Mouse (Mus musculus) neural tube, embryonic 12.5 days (tissue): Measurements from ENCODE around the gene Ssbp4. TPM values are rescaled to one million over a fixed set of nuclear protein-coding genes. Genes with fewer than 3 reads are reported as not detected.

Experiments used
- ATAC-seq: fragments of 200-750 bp; cut with Nextera tagmentation; 2 replicates; pipeline ENCODE4 v1.8.0; 2017; ENCODE audit warnings: low read depth, mild to moderate bottlenecking, moderate TSS enrichment, moderate library complexity; ENCODE audit not compliant: low FRiP score
- H3K27ac ChIP-seq: fragments of 300-500 bp; sonication (generic); 2 replicates; pipeline ENCODE4 v1.5.1; 2016
- H3K27me3 ChIP-seq: fragments of 300-500 bp; sonication (generic); replicated peaks from 2 replicates; pipeline ENCODE4 v1.6.1; 2016; ENCODE audit warnings: mild to moderate bottlenecking
- H3K36me3 ChIP-seq: fragments of 300-500 bp; sonication (generic); 2 replicates; pipeline ENCODE4 v1.6.1; 2016; ENCODE audit warnings: mild to moderate bottlenecking
- H3K4me1 ChIP-seq: fragments of 300-500 bp; sonication (generic); 2 replicates; pipeline ENCODE4 v1.6.1; 2016
- H3K4me2 ChIP-seq: fragments of 300-500 bp; sonication (generic); replicated peaks from 2 replicates; pipeline ENCODE4 v1.6.1; 2016; ENCODE audit warnings: mild to moderate bottlenecking
- H3K4me3 ChIP-seq: fragments of 300-500 bp; sonication (generic); 2 replicates; pipeline ENCODE4 v1.5.1; 2016
- H3K9ac ChIP-seq: fragments of 300-500 bp; sonication (generic); 2 replicates; pipeline ENCODE4 v1.6.1; 2016; ENCODE audit warnings: mild to moderate bottlenecking
- H3K9me3 ChIP-seq: fragments of 300-500 bp; sonication (generic); 2 replicates; pipeline ENCODE4 v1.6.1; 2016; ENCODE audit warnings: mild to moderate bottlenecking
- WGBS: fragments of 180-500 bp; shearing (Covaris S2); methylation state at CpG from one replicate; pipeline ENCODE4 v1.1.7; 2016; 5-methylcytosine and 5-hydroxymethylcytosine counted together
- polyA plus RNA-seq: library from polyadenylated mRNA; unstranded; fragments of >200 nt; fragmentation: Nextera tagmentation; extraction: Ambion mirVana; gene quantifications from 2 replicates; pipeline ENCODE4 v1.2.1, GENCODE M21; 2016

The Ssbp4 gene
- polyA plus RNA-seq, 1 experiment from 2014 or later: 144 TPM

DNA sequence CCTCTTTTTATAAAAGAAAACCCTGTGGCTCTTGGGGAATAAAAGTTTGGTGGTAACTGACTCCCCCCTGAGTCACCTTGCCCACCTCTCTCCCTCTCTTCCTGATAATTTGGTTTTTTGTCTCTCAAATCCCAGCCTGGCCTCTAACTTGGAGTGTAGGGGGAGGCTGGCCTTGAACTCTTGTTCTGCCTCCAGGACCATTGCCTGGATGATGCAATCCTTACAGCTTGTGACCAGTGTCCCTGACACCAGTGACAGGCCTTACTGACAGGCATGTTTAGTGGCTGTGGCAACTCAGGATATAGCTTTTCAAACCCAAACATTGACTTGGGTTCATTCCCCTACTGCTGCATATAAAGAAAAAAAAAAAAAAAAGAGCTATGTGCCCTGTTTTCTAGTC lies 38.1 kb upstream of the Ssbp4 start:
- peaks cover 23% of the 10 kb centered on the region for H3K36me3 ChIP-seq
- H3K27me3 ChIP-seq: no peaks in the 10 kb centered on the region
- no peaks in the 10 kb centered on the region for H3K9me3 ChIP-seq
- H3K4me1 ChIP-seq: peaks cover 62% of the 10 kb centered on the region
- H3K4me3 ChIP-seq: no peak overlapping the region
- H3K4me2 ChIP-seq: no peak overlapping the region
- 0 out of 2 replicates have a peak overlapping the region, but pooled peaks have one; percentile 3 for H3K27ac ChIP-seq
- H3K9ac ChIP-seq: peak overlapping the region; percentile 33; the same call in 1 of the 2 replicates
- ATAC-seq: no peak

DNA sequence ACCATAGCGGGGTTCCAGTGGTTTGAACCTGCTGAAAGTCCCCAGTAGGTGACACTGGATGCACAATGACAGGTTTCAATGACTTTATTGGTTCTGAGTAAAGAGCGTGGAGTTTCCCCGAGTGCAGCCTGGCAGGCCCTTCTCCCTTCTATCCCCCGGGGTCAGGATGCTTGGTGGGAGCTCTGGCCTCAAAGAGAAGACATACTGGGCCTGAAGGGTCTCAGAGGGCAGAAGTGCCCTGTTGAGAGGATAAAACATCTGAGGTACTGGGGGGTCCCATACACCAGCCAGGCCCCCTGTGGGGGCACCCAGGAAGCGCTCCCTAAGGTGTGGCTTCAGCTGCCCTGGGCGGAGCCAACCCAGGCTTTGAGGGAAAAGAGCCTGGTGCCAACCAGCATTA lies 37.7 kb upstream of the Ssbp4 start:
- H3K36me3 ChIP-seq: peaks cover 19% of the 10 kb centered on the region
- peak overlapping the region; percentile 3; the same call in 1 of the 2 replicates for H3K27ac ChIP-seq
- no peak for ATAC-seq
- H3K4me3 ChIP-seq: no peak overlapping the region
- WGBS: 62% methylated on average over 6 of the region's 6 CpGs
- H3K9me3 ChIP-seq: no peaks in the 10 kb centered on the region
- H3K4me1 ChIP-seq: peaks cover 62% of the 10 kb centered on the region
- no peaks in the 10 kb centered on the region for H3K27me3 ChIP-seq
- no peak overlapping the region for H3K9ac ChIP-seq
- H3K4me2 ChIP-seq: no peak overlapping the region

DNA sequence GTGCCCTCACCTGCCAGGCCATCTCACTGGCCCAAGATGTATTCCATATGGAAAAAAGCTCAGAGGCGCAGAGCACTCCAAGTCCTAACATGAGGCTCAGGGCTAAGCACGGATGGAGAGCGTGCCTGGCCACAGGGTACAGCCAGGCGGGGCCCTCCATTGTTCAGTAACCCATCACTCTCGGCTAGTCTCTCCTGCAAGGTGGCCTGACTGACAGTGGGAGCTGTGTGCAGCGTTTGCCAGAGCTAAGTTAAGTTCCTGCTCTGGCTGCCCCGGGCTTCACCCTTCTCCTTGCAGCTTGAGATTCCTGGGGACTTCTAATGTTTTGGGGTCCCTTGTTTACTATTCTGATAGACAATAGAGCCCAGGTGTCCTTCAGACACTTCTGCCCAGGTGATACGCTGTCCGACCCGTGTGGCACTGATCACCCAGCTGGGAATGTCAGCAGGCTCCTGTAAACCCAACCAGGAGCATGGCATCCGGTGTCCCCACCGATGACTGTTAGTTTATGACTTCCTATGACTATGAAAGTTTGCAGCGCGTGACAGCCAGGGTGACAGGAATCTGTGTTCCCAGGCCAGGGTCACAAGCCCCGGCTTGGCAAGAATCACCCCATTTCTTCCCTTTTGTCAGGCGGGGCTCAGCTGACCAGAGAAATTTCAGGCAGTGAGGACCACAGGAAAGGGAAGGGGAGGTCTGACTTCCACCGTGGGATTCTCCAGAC lies 37.0 kb upstream of the Ssbp4 start:
- peaks cover 55% of the 10 kb centered on the region for H3K4me1 ChIP-seq
- no peak overlapping the region for H3K9ac ChIP-seq
- H3K4me2 ChIP-seq: no peak overlapping the region
- no peak for ATAC-seq
- H3K27me3 ChIP-seq: no peaks in the 10 kb centered on the region
- H3K9me3 ChIP-seq: no peaks in the 10 kb centered on the region
- H3K4me3 ChIP-seq: no peak overlapping the region
- 55% methylated on average over 17 of the region's 17 CpGs for whole genome bisulfite sequencing
- peaks cover 12% of the 10 kb centered on the region for H3K36me3 ChIP-seq
- H3K27ac ChIP-seq: no peak overlapping the region; the same call in 1 of the 2 replicates

DNA sequence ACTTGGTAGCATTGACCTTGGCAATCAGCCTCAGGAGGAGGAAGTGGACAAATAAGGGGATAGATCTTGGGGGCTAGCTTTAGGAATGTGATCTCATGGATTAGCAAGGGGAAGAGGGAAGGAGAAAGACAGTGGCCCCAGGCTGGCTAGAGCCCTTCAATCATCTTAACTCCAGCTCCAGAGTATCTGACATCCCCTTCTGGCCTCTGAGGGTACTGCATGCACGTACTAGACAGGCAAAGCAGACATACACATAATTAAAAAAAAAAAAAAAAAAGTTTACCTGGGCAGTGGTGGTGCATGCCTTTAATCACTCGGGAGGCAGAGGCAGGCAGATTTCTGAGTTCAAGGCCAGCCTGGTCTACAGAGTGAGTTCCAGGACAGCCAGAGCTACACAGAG lies 35.4 kb upstream of the Ssbp4 start:
- no peak overlapping the region for H3K9ac ChIP-seq
- H3K36me3 ChIP-seq: 0 out of 2 replicates have a peak, but pooled peaks cover 3% of the 10 kb centered on the region
- no peak for ATAC-seq
- H3K4me1 ChIP-seq: peaks cover 39% of the 10 kb centered on the region
- WGBS: 88% methylated on average over 2 of the region's 2 CpGs
- no peak overlapping the region for H3K27ac ChIP-seq
- H3K4me2 ChIP-seq: no peak overlapping the region
- H3K4me3 ChIP-seq: no peak overlapping the region
- no peaks in the 10 kb centered on the region for H3K27me3 ChIP-seq
- H3K9me3 ChIP-seq: no peaks in the 10 kb centered on the region

DNA sequence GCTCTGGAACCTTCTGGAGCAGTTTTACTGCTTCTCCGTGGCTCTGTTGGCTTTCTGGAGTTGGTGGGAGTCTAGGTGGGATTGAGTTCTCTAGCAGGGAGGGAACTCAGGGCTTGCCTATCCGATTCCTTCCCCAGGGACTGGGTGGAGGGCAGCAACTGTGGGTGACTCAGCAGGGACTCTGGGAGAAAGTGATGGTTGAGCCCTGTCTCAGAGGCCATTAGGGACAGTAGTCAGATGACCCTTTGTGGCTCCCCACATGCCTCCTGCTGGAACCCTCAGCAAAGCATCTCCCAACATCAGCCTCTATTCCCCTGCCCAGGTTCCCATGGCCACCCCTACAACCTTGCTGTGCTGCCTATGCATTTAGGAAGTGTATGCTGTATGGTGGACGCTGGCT lies 34.3 kb upstream of the Ssbp4 start:
- 66% methylated on average over 3 of the region's 3 CpGs for WGBS
- Histone ChIP-seq H3K27me3 (no peaks in the 10 kb centered on the region), H3K4me2 (no peak overlapping the region), H3K27ac (no peak overlapping the region), H3K9ac (no peak overlapping the region), H3K9me3 (no peaks in the 10 kb centered on the region), H3K4me1 (peaks cover 29% of the 10 kb centered on the region), H3K36me3 (no peaks in the 10 kb centered on the region), H3K4me3 (no peak overlapping the region)
- no peak for ATAC-seq

DNA sequence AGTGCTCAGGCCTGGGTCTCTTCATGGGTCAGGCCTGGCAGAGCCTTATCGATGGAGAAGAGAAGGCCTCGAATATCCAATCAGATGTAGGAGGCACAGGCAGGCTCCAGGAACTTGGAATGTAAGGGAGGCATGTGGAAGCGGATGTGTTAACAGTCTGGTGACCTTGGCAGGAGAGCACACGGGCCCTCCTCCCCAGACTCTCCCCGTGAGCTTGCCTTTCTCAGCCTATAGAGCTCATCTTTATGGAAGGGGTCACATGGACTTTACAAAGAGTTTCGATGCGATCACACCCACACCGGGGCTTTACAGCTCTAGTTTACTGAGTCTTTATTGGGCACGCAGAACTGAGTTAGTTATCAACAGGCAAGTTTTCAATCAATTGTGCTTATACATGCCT lies 30.1 kb upstream of the Ssbp4 start:
- Histone ChIP-seq H3K27me3 (no peaks in the 10 kb centered on the region), H3K4me2 (no peak overlapping the region), H3K4me3 (no peak overlapping the region), H3K9ac (no peak overlapping the region), H3K9me3 (no peaks in the 10 kb centered on the region), H3K4me1 (no peaks in the 10 kb centered on the region), H3K27ac (no peak overlapping the region), H3K36me3 (no peaks in the 10 kb centered on the region)
- ATAC-seq: no peak
- 69% methylated on average over 9 of the region's 9 CpGs for WGBS

DNA sequence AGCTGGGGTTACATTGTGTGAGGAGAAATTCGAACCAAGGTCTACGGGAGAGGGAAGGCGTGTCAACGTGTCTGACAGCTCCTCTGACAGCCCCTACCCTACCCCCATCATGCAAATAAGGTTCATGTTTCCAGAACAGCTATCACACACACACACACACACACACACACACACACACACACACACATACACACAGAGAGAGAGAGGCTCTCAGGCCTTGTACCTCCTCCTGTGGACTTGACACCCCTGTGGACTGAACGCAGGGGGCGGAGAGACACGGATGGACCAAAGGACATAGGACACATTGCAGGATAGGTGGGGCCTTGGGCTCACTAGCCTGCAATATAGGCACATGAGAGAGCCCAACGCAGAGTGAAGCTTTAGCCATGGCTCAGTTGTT lies 28.2 kb upstream of the Ssbp4 start:
- WGBS: 67% methylated on average over 8 of the region's 8 CpGs
- Histone ChIP-seq H3K4me2 (no peak overlapping the region), H3K36me3 (no peaks in the 10 kb centered on the region), H3K9me3 (no peaks in the 10 kb centered on the region), H3K27me3 (no peaks in the 10 kb centered on the region; the same call in 1 of the 2 replicates), H3K9ac (no peak overlapping the region), H3K4me1 (no peaks in the 10 kb centered on the region), H3K4me3 (no peak overlapping the region), H3K27ac (no peak overlapping the region)
- no peak for ATAC-seq

DNA sequence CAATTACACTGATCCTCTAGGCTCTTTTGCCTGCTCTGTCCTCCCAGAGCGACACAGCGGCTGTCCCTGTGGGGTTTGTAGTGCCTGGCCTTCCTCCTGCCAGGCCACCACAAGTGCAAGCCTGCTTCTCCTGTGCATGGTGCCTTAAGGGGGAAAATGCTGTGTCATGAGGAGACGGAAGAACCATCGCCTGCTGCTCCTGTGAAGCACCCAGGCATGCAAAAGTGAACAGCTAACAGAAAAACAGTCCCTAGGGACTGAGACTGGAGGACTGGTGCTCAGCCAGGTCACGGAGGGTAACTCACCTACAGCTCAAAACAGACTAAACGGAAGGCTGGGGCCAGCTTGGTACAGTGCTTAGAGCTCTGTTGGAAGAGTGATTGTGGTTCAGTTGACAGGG lies 26.9 kb upstream of the Ssbp4 start:
- 83% methylated on average over 6 of the region's 6 CpGs for WGBS
- H3K27ac ChIP-seq: no peak overlapping the region
- no peak for ATAC-seq

DNA sequence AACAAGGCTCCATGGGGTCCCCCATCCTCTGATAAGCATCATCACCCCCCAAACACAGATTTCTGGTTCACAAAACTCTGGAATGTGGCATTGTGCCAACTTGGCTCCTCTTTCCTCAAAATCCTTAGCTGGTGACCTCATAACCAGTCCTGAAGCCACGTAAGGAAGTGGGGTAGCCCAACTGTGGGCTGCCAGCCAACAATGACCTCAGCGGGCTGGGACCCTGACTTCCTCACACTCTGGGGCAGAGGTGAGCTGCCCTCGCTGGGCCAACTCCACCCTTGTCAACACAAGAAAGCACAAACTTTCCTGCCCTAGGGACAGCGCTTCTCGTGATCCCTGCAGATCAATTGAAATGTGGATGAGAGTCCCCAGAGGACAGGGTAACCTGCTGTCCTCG lies 25.4 kb upstream of the Ssbp4 start:
- Histone ChIP-seq H3K9me3 (no peaks in the 10 kb centered on the region), H3K4me3 (no peak overlapping the region), H3K27me3 (peaks cover 7% of the 10 kb centered on the region; the same call in 1 of the 2 replicates), H3K9ac (no peak overlapping the region), H3K4me1 (peaks cover 14% of the 10 kb centered on the region; the same call in 1 of the 2 replicates), H3K4me2 (no peak overlapping the region), H3K36me3 (no peaks in the 10 kb centered on the region), H3K27ac (no peak overlapping the region)
- ATAC-seq: no peak
- 67% methylated on average over 6 of the region's 6 CpGs for WGBS

More for the DNA sequence above, 26.9 kb upstream of the Ssbp4 start:
- Histone ChIP-seq H3K4me2 (no peak overlapping the region), H3K4me3 (no peak overlapping the region), H3K4me1 (0 out of 2 replicates have a peak, but pooled peaks cover 3% of the 10 kb centered on the region), H3K36me3 (no peaks in the 10 kb centered on the region), H3K9ac (no peak overlapping the region), H3K27me3 (peaks cover 7% of the 10 kb centered on the region; the same call in 1 of the 2 replicates), H3K9me3 (no peaks in the 10 kb centered on the region)

DNA sequence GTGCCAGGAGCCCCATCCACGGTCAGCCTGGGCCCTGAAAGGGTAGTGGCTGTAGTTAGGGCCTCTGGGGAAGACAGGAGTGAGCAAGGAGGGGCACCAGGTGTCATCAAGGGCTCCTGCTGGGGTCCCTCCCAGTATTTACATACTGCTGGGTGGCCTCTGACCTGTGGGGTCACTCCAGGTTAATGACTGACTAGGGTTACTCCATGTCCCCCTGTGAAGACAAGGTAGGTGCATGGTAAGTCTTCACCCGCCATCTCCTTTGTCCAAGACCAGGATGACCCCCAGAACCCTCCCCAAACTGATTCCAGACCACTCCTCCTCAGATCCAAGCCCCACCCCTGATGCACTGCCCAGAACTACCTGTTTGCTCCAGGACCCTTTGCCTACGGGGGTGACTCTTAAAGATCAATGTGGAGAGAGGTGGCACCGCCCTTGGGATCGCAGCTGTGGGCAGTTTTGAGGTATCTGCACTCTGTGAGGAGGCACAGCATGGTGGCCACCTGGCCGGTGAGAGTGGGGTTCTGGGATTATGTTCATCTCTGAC lies 23.7 kb upstream of the Ssbp4 start, which contains the start of gene Gdf15:
TSS of gene Gdf15 (minus strand) at position 111 of the 547 bp plus-strand sequence.
- Histone ChIP-seq H3K4me3 (no peak within 1 kb of the TSS), H3K4me1 (peaks cover 15% of the 10 kb centered on the region; the same call in 1 of the 2 replicates), H3K9ac (0 out of 2 replicates have a peak within 1 kb of the TSS, but pooled peaks have one; percentile 10), H3K27ac (no peak within 1 kb of the TSS), H3K9me3 (no peaks in the 10 kb centered on the region), H3K4me2 (0 out of 2 replicates have a peak within 1 kb of the TSS, but pooled peaks have one; percentile 15), H3K36me3 (no peaks in the 10 kb centered on the region), H3K27me3 (peaks cover 7% of the 10 kb centered on the region; the same call in 1 of the 2 replicates)
- WGBS: 69% methylated on average over 6 of the region's 6 CpGs
- no peak for ATAC-seq

DNA sequence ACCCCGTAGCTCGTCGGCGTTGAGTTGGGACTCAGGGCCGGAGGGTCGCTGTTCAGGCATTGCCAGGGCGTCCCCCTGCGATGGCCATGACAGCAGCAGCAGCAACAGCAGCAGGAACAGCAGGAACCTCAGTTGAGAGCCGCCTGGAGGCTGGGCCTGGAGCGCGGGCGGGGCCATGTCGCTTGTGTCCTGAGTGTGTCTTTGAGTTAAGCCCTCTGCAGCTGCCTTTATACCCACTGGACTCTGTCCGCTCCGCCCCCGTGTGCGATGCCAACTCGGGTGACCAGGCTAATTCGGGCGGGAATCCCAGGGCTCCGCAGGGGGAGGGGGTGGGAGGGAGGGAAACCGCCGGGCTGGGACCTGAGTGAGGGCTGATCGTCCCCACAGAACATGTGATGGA lies 22.8 kb upstream of the Ssbp4 start:
- 0 out of 2 replicates have a peak overlapping the region, but pooled peaks have one; percentile 10 for H3K9ac ChIP-seq
- H3K27ac ChIP-seq: no peak overlapping the region
- no peaks in the 10 kb centered on the region for H3K36me3 ChIP-seq
- no peaks in the 10 kb centered on the region for H3K9me3 ChIP-seq
- peaks cover 7% of the 10 kb centered on the region; the same call in 1 of the 2 replicates for H3K27me3 ChIP-seq
- WGBS: 23% methylated on average over 24 of the region's 24 CpGs
- no peak overlapping the region for H3K4me3 ChIP-seq
- H3K4me1 ChIP-seq: peaks cover 15% of the 10 kb centered on the region; the same call in 1 of the 2 replicates
- no peak for ATAC-seq
- 0 out of 2 replicates have a peak overlapping the region, but pooled peaks have one; percentile 15 for H3K4me2 ChIP-seq

DNA sequence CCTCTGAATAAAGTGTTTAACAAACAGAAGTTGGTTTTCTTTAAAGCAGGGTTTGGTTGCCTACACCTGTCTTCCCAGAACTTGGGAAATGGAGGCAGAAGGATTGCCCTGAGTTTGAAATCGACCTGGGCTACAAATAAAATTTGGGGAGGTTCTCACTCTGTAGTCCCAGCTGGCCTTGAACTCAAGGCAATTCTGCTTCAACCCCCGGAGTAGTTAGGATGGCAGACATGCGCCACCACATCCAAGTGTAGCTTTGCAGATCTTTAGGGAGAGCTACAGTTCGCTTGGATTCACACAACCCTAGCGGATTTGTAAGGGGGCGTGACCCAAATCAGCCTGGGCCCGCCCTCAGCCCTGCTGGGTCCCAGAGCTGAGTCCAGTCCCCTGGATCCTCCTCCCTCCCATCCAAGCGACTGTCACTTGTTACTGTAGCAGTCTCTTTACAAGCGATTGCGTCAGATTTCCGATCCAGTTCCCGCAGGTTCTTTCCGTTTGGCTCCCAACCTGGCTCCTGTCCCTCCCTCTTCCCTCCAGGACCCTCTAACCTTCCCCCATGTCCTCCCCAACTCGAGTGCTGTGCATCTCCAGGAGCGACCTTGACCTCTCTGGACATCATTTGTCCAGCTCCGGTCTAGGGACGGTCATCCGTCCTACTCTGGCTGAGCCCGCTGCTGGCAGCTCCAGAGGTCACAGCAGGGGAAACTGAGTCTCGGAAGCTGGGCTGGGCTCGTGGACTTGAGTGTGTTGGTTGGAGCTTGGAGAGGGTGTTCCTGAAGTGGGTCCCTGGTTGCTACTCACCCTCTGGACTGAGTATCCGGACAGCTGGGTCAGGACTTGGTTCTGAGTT lies 22.1 kb upstream of the Ssbp4 start:
- Histone ChIP-seq H3K9me3 (no peaks in the 10 kb centered on the region), H3K9ac (no peak overlapping the region), H3K4me1 (peaks cover 15% of the 10 kb centered on the region; the same call in 1 of the 2 replicates), H3K4me2 (peak overlapping the region; percentile 54; the same call in 1 of the 2 replicates), H3K27ac (no peak overlapping the region), H3K4me3 (no peak overlapping the region), H3K27me3 (peaks cover 7% of the 10 kb centered on the region; the same call in 1 of the 2 replicates), H3K36me3 (no peaks in the 10 kb centered on the region)
- no peak for ATAC-seq
- 12% methylated on average over 22 of the region's 22 CpGs for WGBS
